Mouse (Mus musculus) small intestine, adult 2 months (tissue): ENCODE measurements at regions not wholly inside any gene's neighbourhood (a gene's known extent, or its start where the extent isn't known, plus 50 kb on each side); places are given as distances from the start of the nearest gene placed in this dataset.

ENCODE experiments used
- CTCF ChIP-seq: fragments of 200-500 bp; IDR thresholded peaks from 2 replicates; pipeline ENCODE4 v1.5.1; 2012; ENCODE audit warnings: low read depth, mild to moderate bottlenecking, control low read depth, inconsistent platforms, low read length, moderate library complexity, mixed read lengths; ENCODE audit not compliant: insufficient replicate concordance, insufficient read length; ENCODE audit errors: extremely low read depth
- POLR2A ChIP-seq: fragments of 200-500 bp; IDR thresholded peaks from 2 replicates; pipeline ENCODE4 v1.6.1; 2012; ENCODE audit warnings: low read depth, mild to moderate bottlenecking, control low read depth, inconsistent platforms, low read length, moderate library complexity

DNA sequence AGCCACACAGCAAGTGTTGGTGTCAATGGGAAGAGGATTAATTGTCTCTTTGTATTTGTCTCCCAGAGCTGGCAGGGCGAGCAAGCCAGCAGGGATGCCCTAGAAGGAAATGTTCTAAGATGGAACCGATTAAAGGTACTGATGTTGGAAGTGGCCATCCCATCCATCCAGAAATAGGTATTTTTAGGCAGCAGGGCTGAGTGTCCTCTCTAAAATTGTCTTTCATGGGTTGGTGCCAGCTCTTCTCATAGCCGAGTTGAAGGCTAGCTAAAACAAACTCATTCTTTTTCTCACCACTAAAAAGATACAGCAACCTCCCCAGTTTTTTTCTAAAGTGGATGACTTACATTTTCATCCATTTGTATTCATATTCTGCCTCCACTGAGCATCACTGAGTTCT is 120.2 kb upstream of the Xylt1 start:
- TF ChIP-seq POLR2A = no peak
- no peak for TF ChIP-seq CTCF
